Mouse (Mus musculus): ENCODE data around the gene Dgkh. TPM values are rescaled to one million over a fixed set of nuclear protein-coding genes. Genes with fewer than 3 reads are reported as not detected.
"Not testable (repeated sequence)": the region's sequence is repeated elsewhere in the genome, so short reads cannot be mapped to it uniquely, and the experiment has no call there.

The Dgkh gene
- polyA plus RNA-seq, 1 experiment from 2014 or later, result 0.48 TPM

- DNase-seq (no peak), ATAC-seq (peak; percentile 53)
- no peaks in the 10 kb centered on the region for H3K9me3 ChIP-seq (ENCODE audit: low read length)
- 4% methylated on average over 26 of the region's 26 CpGs for WGBS (ENCODE audit: insufficient replicate concordance)
- H3K27ac ChIP-seq (ENCODE audit: low read depth), result peak overlapping the region; percentile 60
- peak overlapping the region; percentile 68 for H3K9ac ChIP-seq (replicated peaks)
- TF ChIP-seq EP300 (IDR thresholded peaks at IDR 0.05; ENCODE audit: low read depth) (no peak), CTCF (IDR thresholded peaks at IDR 0.05; ENCODE audit: low read depth) (no peak)
- H3K4me3 ChIP-seq (ENCODE audit: low read depth, low read length), result peak overlapping the region; percentile 46
- H3K4me1 ChIP-seq (ENCODE audit: insufficient read depth), result peaks cover 10% of the 10 kb centered on the region
- no peaks in the 10 kb centered on the region for H3K36me3 ChIP-seq (replicated peaks; ENCODE audit: insufficient read depth, low read length)
- H3K4me2 ChIP-seq (ENCODE audit: low read depth, low read length), result peak overlapping the region; percentile 69
- peaks cover 3% of the 10 kb centered on the region; the same call in 1 of the 2 replicates for H3K27me3 ChIP-seq (ENCODE audit: insufficient read depth, low read length)
Measured at GRCm38 (mm10) chr14:78725307-78725956, 7.1 kb downstream of the Dgkh start.

- Histone ChIP-seq H3K27ac (ENCODE audit: low read depth) (peak overlapping the region; percentile 60), H3K4me1 (ENCODE audit: insufficient read depth) (peaks cover 10% of the 10 kb centered on the region), H3K36me3 (replicated peaks; ENCODE audit: insufficient read depth, low read length) (no peaks in the 10 kb centered on the region), H3K9ac (replicated peaks) (peak overlapping the region; percentile 68), H3K27me3 (ENCODE audit: insufficient read depth, low read length) (no peaks in the 10 kb centered on the region), H3K4me2 (ENCODE audit: low read depth, low read length) (peak overlapping the region; percentile 69), H3K9me3 (ENCODE audit: low read length) (no peaks in the 10 kb centered on the region), H3K4me3 (ENCODE audit: low read depth, low read length) (peak overlapping the region; percentile 46)
- DNase-seq (peak; percentile 65), ATAC-seq (peak; percentile 82)
- TF ChIP-seq EP300 (IDR thresholded peaks at IDR 0.05; ENCODE audit: low read depth), result no peak
- TF ChIP-seq CTCF (IDR thresholded peaks at IDR 0.05; ENCODE audit: low read depth), result peak; percentile 26; the same call in 1 of the 2 replicates
- 2% methylated on average over 52 of the region's 52 CpGs for WGBS (ENCODE audit: insufficient replicate concordance)
Measured at GRCm38 (mm10) chr14:78724414-78725306, 7.9 kb downstream of the Dgkh start.

DNA sequence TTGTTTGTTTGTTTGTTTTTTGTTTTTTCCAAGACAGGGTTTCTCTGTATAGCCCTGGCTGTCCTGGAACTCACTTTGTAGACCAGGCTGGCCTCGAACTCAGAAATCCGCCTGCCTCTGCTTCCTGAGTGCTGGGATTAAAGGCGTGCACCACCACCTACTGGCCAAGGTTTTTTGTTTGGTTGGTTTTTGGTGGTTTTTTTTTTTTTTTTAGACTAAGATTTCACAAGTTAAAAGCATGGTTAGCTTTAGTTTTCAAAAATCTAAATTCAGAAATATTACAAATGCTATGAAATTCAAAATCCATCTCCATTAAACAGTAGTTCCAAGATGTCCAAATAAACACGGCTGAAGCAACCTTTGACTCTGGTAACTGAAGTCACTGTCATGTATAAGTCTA lies 8.9 kb downstream of the Dgkh start:
- H3K4me1 ChIP-seq (ENCODE audit: insufficient read depth); ATAC-seq; H3K27ac ChIP-seq (ENCODE audit: low read depth); DNase-seq; H3K27me3 ChIP-seq (ENCODE audit: insufficient read depth, low read length); H3K4me2 ChIP-seq (ENCODE audit: low read depth, low read length); H3K9me3 ChIP-seq (ENCODE audit: low read length); H3K4me3 ChIP-seq (ENCODE audit: low read depth, low read length); H3K9ac ChIP-seq (replicated peaks); H3K36me3 ChIP-seq (replicated peaks; ENCODE audit: insufficient read depth, low read length): not testable (repeated sequence)
- 75% methylated on average over 4 of the region's 4 CpGs for WGBS (ENCODE audit: insufficient replicate concordance)

DNA sequence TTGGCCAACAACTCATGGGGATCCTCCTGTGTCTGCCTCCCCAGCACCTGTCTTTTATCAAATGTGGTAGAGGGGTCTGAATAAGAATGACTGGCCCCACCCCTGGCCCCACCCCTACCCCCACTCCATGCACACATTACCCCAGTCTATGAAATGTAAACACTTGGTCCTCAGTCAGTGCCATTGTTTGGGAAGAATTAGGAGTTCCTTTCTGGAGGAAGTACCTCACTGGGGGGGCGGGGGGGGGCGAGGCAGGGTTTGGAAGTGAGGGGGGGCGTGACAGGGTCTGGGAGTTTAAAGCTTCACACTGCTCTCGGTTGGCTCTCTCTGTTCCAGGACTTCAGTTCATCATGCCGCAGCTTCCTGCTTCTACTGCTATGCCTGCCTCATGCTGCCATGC lies 10.5 kb downstream of the Dgkh start:
- Histone ChIP-seq H3K4me3 (ENCODE audit: low read depth, low read length) (no peak overlapping the region), H3K4me2 (ENCODE audit: low read depth, low read length) (no peak overlapping the region), H3K9ac (replicated peaks) (no peak overlapping the region), H3K36me3 (replicated peaks; ENCODE audit: insufficient read depth, low read length) (no peaks in the 10 kb centered on the region), H3K27me3 (ENCODE audit: insufficient read depth, low read length) (no peaks in the 10 kb centered on the region), H3K9me3 (ENCODE audit: low read length) (no peaks in the 10 kb centered on the region), H3K27ac (ENCODE audit: low read depth) (no peak overlapping the region), H3K4me1 (ENCODE audit: insufficient read depth) (peaks cover 10% of the 10 kb centered on the region)
- ATAC-seq (no peak), DNase-seq (no peak)
- 75% methylated on average over 3 of the region's 5 CpGs for WGBS (ENCODE audit: insufficient replicate concordance)
- TF ChIP-seq CTCF (IDR thresholded peaks at IDR 0.05; ENCODE audit: low read depth) (no peak), EP300 (IDR thresholded peaks at IDR 0.05; ENCODE audit: low read depth) (no peak)

DNA sequence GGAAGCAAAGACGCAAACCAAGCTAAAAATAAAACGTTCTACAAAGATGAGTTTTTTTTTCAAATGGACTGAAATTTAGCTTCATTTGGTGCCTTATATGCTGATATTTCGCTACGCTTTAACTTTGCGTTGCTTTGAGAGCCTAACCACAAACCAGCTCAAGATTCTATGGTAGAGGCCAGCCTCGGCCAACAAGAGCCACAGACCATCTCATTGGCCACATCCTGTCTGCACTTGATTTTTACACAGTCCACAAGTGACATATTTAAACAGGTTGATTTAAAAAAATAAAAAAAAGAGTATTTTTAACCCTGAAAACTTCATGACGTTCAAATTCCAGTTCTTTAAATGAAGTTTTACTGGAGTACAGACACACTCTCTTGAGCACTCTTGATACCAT lies 16.5 kb downstream of the Dgkh start:
- no peaks in the 10 kb centered on the region for H3K36me3 ChIP-seq (replicated peaks; ENCODE audit: insufficient read depth, low read length)
- no peak overlapping the region for H3K27ac ChIP-seq (ENCODE audit: low read depth)
- DNase-seq (no peak), ATAC-seq (no peak)
- 77% methylated on average over 7 of the region's 7 CpGs for WGBS (ENCODE audit: insufficient replicate concordance)
- TF ChIP-seq EP300 (IDR thresholded peaks at IDR 0.05; ENCODE audit: low read depth) (no peak), CTCF (IDR thresholded peaks at IDR 0.05; ENCODE audit: low read depth) (no peak)
- H3K4me1 ChIP-seq (ENCODE audit: insufficient read depth), result no peaks in the 10 kb centered on the region
- H3K9me3 ChIP-seq (ENCODE audit: low read length), result no peaks in the 10 kb centered on the region
- no peak overlapping the region for H3K4me2 ChIP-seq (ENCODE audit: low read depth, low read length)
- no peak overlapping the region for H3K4me3 ChIP-seq (ENCODE audit: low read depth, low read length)
- no peak overlapping the region for H3K9ac ChIP-seq (replicated peaks)
- no peaks in the 10 kb centered on the region for H3K27me3 ChIP-seq (ENCODE audit: insufficient read depth, low read length)

- Histone ChIP-seq H3K9me3 (ENCODE audit: low read length) (no peaks in the 10 kb centered on the region), H3K4me1 (ENCODE audit: insufficient read depth) (no peaks in the 10 kb centered on the region), H3K27me3 (ENCODE audit: insufficient read depth, low read length) (no peaks in the 10 kb centered on the region), H3K4me3 (ENCODE audit: low read depth, low read length) (no peak overlapping the region), H3K36me3 (replicated peaks; ENCODE audit: insufficient read depth, low read length) (no peaks in the 10 kb centered on the region), H3K4me2 (ENCODE audit: low read depth, low read length) (no peak overlapping the region), H3K27ac (ENCODE audit: low read depth) (no peak overlapping the region), H3K9ac (replicated peaks) (no peak overlapping the region)
- 65% methylated on average over 20 of the region's 20 CpGs for WGBS (ENCODE audit: insufficient replicate concordance)
- no peak for DNase-seq
- TF ChIP-seq EP300 (IDR thresholded peaks at IDR 0.05; ENCODE audit: low read depth) (no peak), CTCF (IDR thresholded peaks at IDR 0.05; ENCODE audit: low read depth) (no peak)
- ATAC-seq, result no peak
Measured at GRCm38 (mm10) chr14:78712565-78713148, 19.9 kb downstream of the Dgkh start.

All from liver, postnatal 0 days (tissue).